Mouse (Mus musculus): Measurements from ENCODE around the gene Dleu7. TPM values are rescaled to one million over a fixed set of nuclear protein-coding genes. Genes with fewer than 3 reads are reported as not detected.

Dleu7 gene
- 26.9 and 30.6 TPM in 2 replicates for polyA plus RNA-seq (2015; fragmentation: Nextera tagmentation; extraction: Ambion mirVana)

DNA sequence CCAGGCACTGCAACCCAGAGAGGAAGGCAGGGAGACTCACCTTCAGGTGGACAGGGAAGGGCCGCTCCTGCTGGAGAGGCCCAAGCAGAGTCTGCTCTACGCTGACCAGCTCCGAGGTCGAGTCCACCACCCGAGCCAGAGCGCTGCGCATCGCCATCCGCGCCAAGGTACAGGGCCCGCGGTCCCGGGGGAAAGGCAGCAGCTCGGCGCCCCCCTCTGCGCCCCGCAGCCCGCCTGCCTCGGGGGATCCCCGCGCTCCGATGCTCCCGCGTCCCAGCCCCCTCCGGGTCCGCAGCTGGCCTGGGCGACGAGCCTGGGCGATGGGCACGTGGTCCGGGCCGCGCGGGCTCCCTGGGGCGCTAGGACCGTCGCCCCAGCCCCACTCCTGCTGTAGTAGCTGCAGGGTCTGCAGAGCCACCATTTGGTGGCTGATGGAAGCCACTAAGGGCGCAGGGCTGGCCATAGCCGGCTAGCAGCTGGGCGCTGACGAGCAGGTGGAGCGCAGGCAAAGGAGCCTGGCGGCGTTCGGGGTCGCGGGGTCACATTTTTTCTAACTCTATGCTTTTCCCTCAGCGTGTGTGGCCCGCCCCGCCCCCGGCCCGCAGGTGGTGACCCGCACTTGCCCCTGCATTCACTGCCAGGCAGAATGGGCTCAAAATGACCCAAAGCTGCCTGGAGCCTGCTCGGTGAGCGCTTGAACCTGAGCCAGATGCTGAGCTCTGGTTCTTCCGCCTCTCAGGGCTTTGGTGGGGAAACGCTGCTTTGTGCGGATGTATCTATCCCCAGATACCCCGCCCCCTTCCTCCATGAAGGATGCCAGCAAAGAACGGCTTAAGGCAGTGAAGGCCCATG is at the start of gene Dleu7, which contains the start of gene Rnaseh2b:
Gene Dleu7, minus strand, starts transcription at position 560 of the 852 bp plus-strand sequence.
Gene Rnaseh2b, plus strand, starts transcription at position 102 of the 852 bp plus-strand sequence.

Other genes starting within 250 kb of the Dleu7 start
- gene Rnaseh2b, start 458 bp downstream of the Dleu7 start, polyA plus RNA-seq (2015; fragmentation: Nextera tagmentation; extraction: Ambion mirVana) = 34.4 and 37.0 TPM in 2 replicates
- 0.44 and 0.45 TPM in 2 replicates for gene Gucy1b2, start 163.2 kb upstream of the Dleu7 start, polyA plus RNA-seq (2015; fragmentation: Nextera tagmentation; extraction: Ambion mirVana)